Mouse (Mus musculus): ENCODE measurements around the gene Mrtfa.

DNA sequence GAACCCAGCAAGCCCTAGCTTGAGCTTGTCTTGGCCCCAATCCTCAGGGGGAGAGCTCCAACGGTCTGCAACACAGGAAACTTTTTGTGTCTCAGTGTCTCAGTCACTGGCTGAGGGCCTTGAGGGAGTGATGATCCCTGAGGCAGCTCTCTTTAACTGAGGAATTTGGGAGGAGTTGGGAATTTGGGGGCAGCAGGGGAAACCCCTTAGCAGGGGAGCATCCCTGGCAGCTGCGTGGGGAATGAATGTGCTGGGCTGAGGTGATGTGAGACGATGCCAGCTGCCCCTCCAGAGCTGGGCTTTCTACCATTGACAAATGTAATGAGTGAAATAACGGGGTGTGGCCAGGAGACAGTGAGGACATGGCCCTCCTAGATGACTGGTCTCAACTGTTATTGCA, 4.9 kb upstream of the Mrtfa start:
- TF ChIP-seq CTCF (IDR thresholded peaks at IDR 0.05; ENCODE audit: extremely low read depth, insufficient read depth, insufficient read length, insufficient replicate concordance), result no peak
- no peak for TF ChIP-seq POLR2A (IDR thresholded peaks at IDR 0.05; ENCODE audit: low read depth, low read length)
